Mouse (Mus musculus): ENCODE results near the gene Elp5.

DNA sequence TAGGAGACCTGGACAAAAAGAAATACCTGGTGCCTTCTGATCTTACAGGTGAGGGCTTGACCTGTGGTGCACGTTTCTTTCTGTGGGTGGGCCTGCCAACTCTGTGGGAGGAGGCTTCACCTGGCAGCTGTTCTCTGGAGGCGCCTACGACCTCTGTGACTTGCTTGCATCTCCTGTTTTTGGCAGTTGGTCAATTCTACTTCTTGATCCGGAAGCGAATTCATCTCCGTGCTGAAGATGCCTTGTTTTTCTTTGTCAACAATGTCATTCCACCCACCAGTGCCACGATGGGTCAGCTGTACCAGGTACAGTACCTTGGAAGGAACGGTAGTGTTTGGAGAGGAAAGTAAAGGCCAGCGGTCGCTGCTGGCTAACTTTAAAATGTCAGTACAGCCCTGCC is 10.1 kb upstream of the Elp5 start:
- TF ChIP-seq GATA1 (IDR thresholded peaks at IDR 0.05; ENCODE audit: borderline replicate concordance, low read length) = no peak
- no peak for TF ChIP-seq FLI1 (IDR thresholded peaks at IDR 0.05; ENCODE audit: low read length)
